Mouse (Mus musculus): Measurements from ENCODE around the gene Rfx1. TPM values are rescaled to one million over a fixed set of nuclear protein-coding genes. Genes with fewer than 3 reads are reported as not detected.
A peak's percentile ranks its signal among the peaks of the same experiment; 100 is the strongest.

Rfx1 gene
- polyA plus RNA-seq, 1 experiment from 2014 or later: 10.1 TPM

GRCm38 (mm10) chr8:84115646-84116045 lies 49.0 kb downstream of the Rfx1 start:
- Histone ChIP-seq H3K9me3 (0 out of 2 replicates have a peak, but pooled peaks cover 3% of the 10 kb centered on the region), H3K36me3 (no peaks in the 10 kb centered on the region), H3K4me2 (no peak overlapping the region), H3K4me1 (replicated peaks) (no peaks in the 10 kb centered on the region), H3K27ac (no peak overlapping the region), H3K27me3 (no peaks in the 10 kb centered on the region), H3K9ac (replicated peaks) (no peak overlapping the region), H3K4me3 (replicated peaks) (no peak overlapping the region)
- no peak for ATAC-seq (ENCODE audit: insufficient number of reproducible peaks, insufficient read depth, low FRiP score, low TSS enrichment, low read depth)
- WGBS: 81% methylated on average over 6 of the region's 6 CpGs

DNA sequence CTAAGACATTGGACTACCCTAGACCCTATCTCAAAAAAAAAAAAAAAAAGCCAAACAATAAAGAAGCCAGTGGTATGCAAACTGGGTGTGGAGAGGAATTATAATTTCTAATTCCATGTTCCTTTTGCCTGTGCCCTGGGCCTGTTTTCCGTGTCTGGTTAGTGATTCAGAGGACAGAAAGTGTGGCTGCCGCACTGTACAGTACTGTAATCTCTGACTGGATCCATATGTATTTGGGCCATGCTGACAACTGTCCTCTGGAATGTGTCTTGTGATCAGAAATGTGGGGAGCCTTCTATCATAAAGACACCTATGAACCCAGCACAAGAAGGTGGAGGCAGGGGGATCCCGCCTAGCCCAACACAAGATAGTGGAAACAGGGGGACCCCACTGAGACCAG lies 55.5 kb downstream of the Rfx1 start:
- no peak overlapping the region for H3K27ac ChIP-seq
- 0 out of 2 replicates have a peak, but pooled peaks cover 3% of the 10 kb centered on the region for H3K9me3 ChIP-seq
- H3K4me1 ChIP-seq (replicated peaks): peaks cover 6% of the 10 kb centered on the region; the same call in 1 of the 2 replicates
- WGBS: 88% methylated on average over 3 of the region's 3 CpGs
- no peak for ATAC-seq (ENCODE audit: insufficient number of reproducible peaks, insufficient read depth, low FRiP score, low TSS enrichment, low read depth)
- H3K36me3 ChIP-seq: no peaks in the 10 kb centered on the region
- no peaks in the 10 kb centered on the region for H3K27me3 ChIP-seq
- no peak overlapping the region for H3K4me3 ChIP-seq (replicated peaks)
- H3K9ac ChIP-seq (replicated peaks): no peak overlapping the region
- H3K4me2 ChIP-seq: no peak overlapping the region

- Histone ChIP-seq H3K9ac (replicated peaks) (no peak within 1 kb of the TSS), H3K4me2 (no peak within 1 kb of the TSS), H3K4me3 (replicated peaks) (no peak within 1 kb of the TSS), H3K36me3 (no peaks in the 10 kb centered on the region), H3K9me3 (no peaks in the 10 kb centered on the region), H3K27me3 (no peaks in the 10 kb centered on the region; the same call in 1 of the 2 replicates), H3K27ac (peak within 1 kb of the TSS; percentile 50; the same call in 1 of the 2 replicates), H3K4me1 (replicated peaks) (peaks cover 23% of the 10 kb centered on the region)
- 68% methylated on average over 9 of the region's 9 CpGs for WGBS
- no peak for ATAC-seq (ENCODE audit: insufficient number of reproducible peaks, insufficient read depth, low FRiP score, low TSS enrichment, low read depth)
Measured at GRCm38 (mm10) chr8:84125656-84126055, 59.0 kb downstream of the Rfx1 start, which contains the start of gene Podnl1. Gene Podnl1, plus strand, starts transcription at chr8:84125989.

DNA sequence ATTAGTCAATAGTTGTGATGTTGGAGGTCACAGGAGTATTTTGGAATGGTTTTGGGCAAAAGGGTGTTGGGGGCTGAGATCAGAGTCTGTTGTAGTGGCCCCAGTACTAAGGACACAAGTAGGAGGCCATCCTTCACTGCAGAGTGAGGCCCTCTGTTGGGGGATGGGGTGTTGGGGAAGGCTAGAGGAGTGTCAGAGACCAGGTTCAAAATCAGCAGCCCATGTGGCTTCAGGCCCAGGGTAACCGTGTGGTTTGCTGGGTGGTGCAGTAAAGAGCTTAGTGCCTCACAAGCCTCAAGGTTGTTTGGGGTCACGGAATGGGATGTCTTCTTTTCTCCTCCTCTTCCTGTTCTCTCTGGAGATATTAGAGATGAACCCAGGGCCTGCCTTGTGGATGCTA lies 60.1 kb downstream of the Rfx1 start:
- Histone ChIP-seq H3K9ac (replicated peaks) (no peak overlapping the region), H3K4me2 (no peak overlapping the region), H3K27me3 (no peaks in the 10 kb centered on the region; the same call in 1 of the 2 replicates), H3K4me3 (replicated peaks) (no peak overlapping the region), H3K9me3 (no peaks in the 10 kb centered on the region), H3K27ac (peak overlapping the region; percentile 50; the same call in 1 of the 2 replicates), H3K36me3 (peaks cover 6% of the 10 kb centered on the region), H3K4me1 (replicated peaks) (peaks cover 27% of the 10 kb centered on the region)
- 58% methylated on average over 2 of the region's 2 CpGs for WGBS
- no peak for ATAC-seq (ENCODE audit: insufficient number of reproducible peaks, insufficient read depth, low FRiP score, low TSS enrichment, low read depth)

DNA sequence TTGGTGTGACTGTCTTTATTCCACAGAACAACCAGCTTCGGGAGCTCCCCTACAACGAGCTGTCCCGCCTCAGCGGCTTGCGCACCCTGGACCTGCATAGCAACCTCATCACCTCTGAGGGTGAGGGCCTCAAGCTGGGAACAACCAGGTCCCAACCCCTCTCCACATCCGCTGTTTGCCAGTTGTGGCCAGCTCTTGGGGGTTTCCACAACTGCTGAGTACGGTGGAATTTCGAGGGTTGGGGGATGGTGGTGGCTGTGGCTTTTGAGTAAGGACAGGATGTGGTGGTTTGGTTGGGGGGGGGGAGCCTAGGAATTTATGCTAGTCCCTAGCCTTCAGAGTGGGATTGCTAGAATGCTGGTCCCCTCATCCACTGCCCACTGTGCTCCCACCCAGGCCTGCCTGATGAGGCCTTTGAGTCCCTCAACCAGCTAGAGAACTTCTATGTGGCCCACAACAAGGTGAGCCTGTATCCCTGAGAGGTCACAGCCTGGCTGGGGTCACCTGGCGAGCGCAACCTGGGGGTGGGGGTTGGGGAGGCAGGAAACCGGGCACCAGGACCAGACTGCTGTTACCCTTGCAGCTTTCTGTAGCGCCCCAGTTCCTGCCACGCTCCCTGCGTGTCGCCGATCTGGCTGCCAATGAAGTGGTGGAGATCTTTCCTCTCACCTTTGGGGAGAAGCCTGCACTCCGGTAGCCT lies 60.7 kb downstream of the Rfx1 start:
- Histone ChIP-seq H3K4me3 (replicated peaks) (no peak overlapping the region), H3K27me3 (no peaks in the 10 kb centered on the region; the same call in 1 of the 2 replicates), H3K9me3 (no peaks in the 10 kb centered on the region), H3K9ac (replicated peaks) (no peak overlapping the region), H3K27ac (peak overlapping the region; percentile 50; the same call in 1 of the 2 replicates), H3K36me3 (peaks cover 12% of the 10 kb centered on the region), H3K4me1 (replicated peaks) (peaks cover 27% of the 10 kb centered on the region), H3K4me2 (peak overlapping the region; percentile 21)
- WGBS: 54% methylated on average over 17 of the region's 17 CpGs
- ATAC-seq (ENCODE audit: insufficient number of reproducible peaks, insufficient read depth, low FRiP score, low TSS enrichment, low read depth): peak; percentile 53

DNA sequence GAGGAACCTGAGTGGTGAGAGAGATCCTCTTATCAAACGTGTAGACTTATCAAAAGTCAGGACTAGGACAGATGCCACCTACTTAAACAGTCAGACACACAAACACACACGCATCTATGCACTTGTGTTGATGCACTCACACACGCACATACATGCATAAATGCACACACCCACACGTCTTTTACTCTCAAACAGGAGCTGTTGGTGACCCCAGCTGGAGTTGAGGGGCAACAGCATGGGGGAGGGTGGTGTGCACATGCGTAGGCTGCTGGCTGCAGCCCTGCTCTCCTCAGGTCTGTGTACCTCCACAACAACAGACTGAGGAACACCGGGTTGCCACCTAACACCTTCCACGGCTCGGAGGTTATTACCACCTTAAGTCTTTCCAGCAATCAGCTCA lies 61.6 kb downstream of the Rfx1 start:
- no peak for ATAC-seq (ENCODE audit: insufficient number of reproducible peaks, insufficient read depth, low FRiP score, low TSS enrichment, low read depth)
- Histone ChIP-seq H3K27ac (no peak overlapping the region), H3K4me2 (peak overlapping the region; percentile 21), H3K9ac (replicated peaks) (no peak overlapping the region), H3K36me3 (peaks cover 21% of the 10 kb centered on the region), H3K27me3 (no peaks in the 10 kb centered on the region; the same call in 1 of the 2 replicates), H3K4me1 (replicated peaks) (peaks cover 27% of the 10 kb centered on the region), H3K4me3 (replicated peaks) (no peak overlapping the region), H3K9me3 (no peaks in the 10 kb centered on the region)
- WGBS: 57% methylated on average over 8 of the region's 8 CpGs

GRCm38 (mm10) chr8:84130806-84131205 lies 64.2 kb downstream of the Rfx1 start:
- H3K27ac ChIP-seq: no peak overlapping the region
- H3K9ac ChIP-seq (replicated peaks): no peak overlapping the region
- H3K36me3 ChIP-seq: peaks cover 47% of the 10 kb centered on the region
- H3K27me3 ChIP-seq: no peaks in the 10 kb centered on the region; the same call in 1 of the 2 replicates
- peaks cover 27% of the 10 kb centered on the region for H3K4me1 ChIP-seq (replicated peaks)
- peak overlapping the region; percentile 8; the same call in 1 of the 2 replicates for H3K4me2 ChIP-seq
- no peak for ATAC-seq (ENCODE audit: insufficient number of reproducible peaks, insufficient read depth, low FRiP score, low TSS enrichment, low read depth)
- H3K4me3 ChIP-seq (replicated peaks): no peak overlapping the region
- no peaks in the 10 kb centered on the region for H3K9me3 ChIP-seq
- WGBS: 45% methylated on average over 30 of the region's 30 CpGs

GRCm38 (mm10) chr8:84132225-84132624 lies 65.6 kb downstream of the Rfx1 start:
- no peaks in the 10 kb centered on the region; the same call in 1 of the 2 replicates for H3K27me3 ChIP-seq
- no peaks in the 10 kb centered on the region for H3K9me3 ChIP-seq
- no peak overlapping the region for H3K4me3 ChIP-seq (replicated peaks)
- peaks cover 61% of the 10 kb centered on the region for H3K36me3 ChIP-seq
- no peak overlapping the region for H3K27ac ChIP-seq
- 91% methylated on average over 8 of the region's 8 CpGs for WGBS
- peaks cover 20% of the 10 kb centered on the region for H3K4me1 ChIP-seq (replicated peaks)
- no peak for ATAC-seq (ENCODE audit: insufficient number of reproducible peaks, insufficient read depth, low FRiP score, low TSS enrichment, low read depth)
- H3K4me2 ChIP-seq: no peak overlapping the region
- no peak overlapping the region for H3K9ac ChIP-seq (replicated peaks)

GRCm38 (mm10) chr8:84137848-84138247 lies 71.2 kb downstream of the Rfx1 start:
- no peaks in the 10 kb centered on the region for H3K27me3 ChIP-seq
- no peaks in the 10 kb centered on the region for H3K4me1 ChIP-seq (replicated peaks)
- ATAC-seq (ENCODE audit: insufficient number of reproducible peaks, insufficient read depth, low FRiP score, low TSS enrichment, low read depth): no peak
- no peaks in the 10 kb centered on the region for H3K9me3 ChIP-seq
- peaks cover 98% of the 10 kb centered on the region for H3K36me3 ChIP-seq
- WGBS: 94% methylated on average over 3 of the region's 3 CpGs
- no peak overlapping the region for H3K27ac ChIP-seq
- H3K4me3 ChIP-seq (replicated peaks): no peak overlapping the region
- no peak overlapping the region for H3K9ac ChIP-seq (replicated peaks)
- H3K4me2 ChIP-seq: no peak overlapping the region

GRCm38 (mm10) chr8:84140838-84141237 lies 74.2 kb downstream of the Rfx1 start:
- no peak for ATAC-seq (ENCODE audit: insufficient number of reproducible peaks, insufficient read depth, low FRiP score, low TSS enrichment, low read depth)
- 87% methylated on average over 4 of the region's 4 CpGs for WGBS
- H3K9ac ChIP-seq (replicated peaks): no peak overlapping the region
- H3K27ac ChIP-seq: no peak overlapping the region
- H3K4me2 ChIP-seq: no peak overlapping the region
- no peaks in the 10 kb centered on the region for H3K27me3 ChIP-seq
- H3K36me3 ChIP-seq: peaks cover 94% of the 10 kb centered on the region
- no peaks in the 10 kb centered on the region for H3K4me1 ChIP-seq (replicated peaks)
- H3K4me3 ChIP-seq (replicated peaks): no peak overlapping the region
- H3K9me3 ChIP-seq: no peaks in the 10 kb centered on the region

- no peak overlapping the region for H3K9ac ChIP-seq (replicated peaks)
- H3K27me3 ChIP-seq: no peaks in the 10 kb centered on the region
- 89% methylated on average over 8 of the region's 8 CpGs for WGBS
- H3K4me3 ChIP-seq (replicated peaks): no peak overlapping the region
- peaks cover 14% of the 10 kb centered on the region; the same call in 1 of the 2 replicates for H3K4me1 ChIP-seq (replicated peaks)
- no peak overlapping the region for H3K4me2 ChIP-seq
- no peaks in the 10 kb centered on the region for H3K9me3 ChIP-seq
- peaks cover 58% of the 10 kb centered on the region for H3K36me3 ChIP-seq
- no peak overlapping the region for H3K27ac ChIP-seq
- ATAC-seq (ENCODE audit: insufficient number of reproducible peaks, insufficient read depth, low FRiP score, low TSS enrichment, low read depth): no peak
Measured at GRCm38 (mm10) chr8:84144636-84145245, 78.1 kb downstream of the Rfx1 start.
